Mouse (Mus musculus): Measurements from ENCODE around the gene Klrb1b. TPM values are rescaled to one million over a fixed set of nuclear protein-coding genes. Genes with fewer than 3 reads are reported as not detected.

Gene Klrb1b
- polyA plus RNA-seq (2015; fragmentation: Nextera tagmentation; extraction: Ambion mirVana): 0.49 TPM in 1 of 2 replicates, not detected in the other

GRCm38 (mm10) chr6:128826132-128826531, at the start of gene Klrb1b, which contains the start of gene Gm44511:
Gene Klrb1b, minus strand, starts transcription at chr6:128826331.
Gene Gm44511, minus strand, starts transcription at chr6:128826315.
- H3K4me1 ChIP-seq: no peaks in the 10 kb centered on the region
- no peak within 1 kb of the TSS for H3K9ac ChIP-seq (replicated peaks)
- WGBS: 94% methylated on average over 6 of the region's 6 CpGs
- no peaks in the 10 kb centered on the region for H3K36me3 ChIP-seq
- ATAC-seq (ENCODE audit: low FRiP score): no peak
- no peaks in the 10 kb centered on the region for H3K9me3 ChIP-seq (replicated peaks)
- H3K4me2 ChIP-seq: no peak within 1 kb of the TSS
- no peaks in the 10 kb centered on the region for H3K27me3 ChIP-seq (replicated peaks)
- H3K27ac ChIP-seq (replicated peaks): no peak within 1 kb of the TSS
- no peak within 1 kb of the TSS for H3K4me3 ChIP-seq (replicated peaks)

- no peaks in the 10 kb centered on the region for H3K9me3 ChIP-seq (replicated peaks)
- no peaks in the 10 kb centered on the region for H3K27me3 ChIP-seq (replicated peaks)
- H3K4me3 ChIP-seq (replicated peaks): no peak overlapping the region
- no peak overlapping the region for H3K27ac ChIP-seq (replicated peaks)
- H3K4me1 ChIP-seq: no peaks in the 10 kb centered on the region
- H3K4me2 ChIP-seq: no peak overlapping the region
- WGBS: 94% methylated on average over 1 of the region's 1 CpGs
- no peak for ATAC-seq (ENCODE audit: low FRiP score)
- no peak overlapping the region for H3K9ac ChIP-seq (replicated peaks)
- no peaks in the 10 kb centered on the region for H3K36me3 ChIP-seq
These were observed 45.9 kb upstream of the Klrb1b start for GRCm38 (mm10) chr6:128871910-128872610.

- WGBS: 12% methylated on average over 3 of the region's 3 CpGs
These were observed 42.7 kb upstream of the Klrb1b start for GRCm38 (mm10) chr6:128868861-128869260.

GRCm38 (mm10) chr6:128857976-128858375, 31.8 kb upstream of the Klrb1b start:
- Histone ChIP-seq H3K27ac (replicated peaks) (no peak overlapping the region), H3K9ac (replicated peaks) (no peak overlapping the region), H3K4me1 (0 out of 2 replicates have a peak, but pooled peaks cover 4% of the 10 kb centered on the region), H3K4me3 (replicated peaks) (no peak overlapping the region), H3K36me3 (no peaks in the 10 kb centered on the region), H3K4me2 (no peak overlapping the region), H3K27me3 (replicated peaks) (no peaks in the 10 kb centered on the region), H3K9me3 (replicated peaks) (no peaks in the 10 kb centered on the region)
- WGBS: 91% methylated on average over 2 of the region's 2 CpGs
- no peak for ATAC-seq (ENCODE audit: low FRiP score)

More at GRCm38 (mm10) chr6:128868861-128869260, 42.7 kb upstream of the Klrb1b start:
- H3K36me3 ChIP-seq: no peaks in the 10 kb centered on the region
- no peak overlapping the region for H3K4me3 ChIP-seq (replicated peaks)
- H3K9me3 ChIP-seq (replicated peaks): no peaks in the 10 kb centered on the region
- H3K4me1 ChIP-seq: no peaks in the 10 kb centered on the region
- no peak overlapping the region for H3K4me2 ChIP-seq
- H3K27ac ChIP-seq (replicated peaks): no peak overlapping the region
- H3K9ac ChIP-seq (replicated peaks): no peak overlapping the region
- H3K27me3 ChIP-seq (replicated peaks): no peaks in the 10 kb centered on the region
- no peak for ATAC-seq (ENCODE audit: low FRiP score)

- Histone ChIP-seq H3K4me2 (no peak overlapping the region), H3K9me3 (replicated peaks) (no peaks in the 10 kb centered on the region), H3K4me1 (0 out of 2 replicates have a peak, but pooled peaks cover 4% of the 10 kb centered on the region), H3K27me3 (replicated peaks) (no peaks in the 10 kb centered on the region), H3K36me3 (no peaks in the 10 kb centered on the region), H3K9ac (replicated peaks) (no peak overlapping the region), H3K27ac (replicated peaks) (no peak overlapping the region), H3K4me3 (replicated peaks) (no peak overlapping the region)
- no peak for ATAC-seq (ENCODE audit: low FRiP score)
- 54% methylated on average over 5 of the region's 5 CpGs for WGBS
These were observed 30.1 kb upstream of the Klrb1b start for GRCm38 (mm10) chr6:128856250-128856649.

GRCm38 (mm10) chr6:128855477-128855876, 29.3 kb upstream of the Klrb1b start:
- H3K27ac ChIP-seq (replicated peaks): no peak overlapping the region
- WGBS: 80% methylated on average over 1 of the region's 1 CpGs
- H3K9ac ChIP-seq (replicated peaks): no peak overlapping the region
- H3K4me3 ChIP-seq (replicated peaks): no peak overlapping the region
- no peaks in the 10 kb centered on the region for H3K27me3 ChIP-seq (replicated peaks)
- no peaks in the 10 kb centered on the region for H3K9me3 ChIP-seq (replicated peaks)
- H3K36me3 ChIP-seq: no peaks in the 10 kb centered on the region
- 0 out of 2 replicates have a peak, but pooled peaks cover 4% of the 10 kb centered on the region for H3K4me1 ChIP-seq
- no peak overlapping the region for H3K4me2 ChIP-seq
- no peak for ATAC-seq (ENCODE audit: low FRiP score)

- H3K27me3 ChIP-seq (replicated peaks): no peaks in the 10 kb centered on the region
- H3K9ac ChIP-seq (replicated peaks): no peak overlapping the region
- H3K27ac ChIP-seq (replicated peaks): no peak overlapping the region
- 94% methylated on average over 3 of the region's 3 CpGs for WGBS
- H3K4me3 ChIP-seq (replicated peaks): no peak overlapping the region
- no peak for ATAC-seq (ENCODE audit: low FRiP score)
- H3K4me1 ChIP-seq: 0 out of 2 replicates have a peak, but pooled peaks cover 4% of the 10 kb centered on the region
- no peak overlapping the region for H3K4me2 ChIP-seq
- no peaks in the 10 kb centered on the region for H3K36me3 ChIP-seq
- no peaks in the 10 kb centered on the region for H3K9me3 ChIP-seq (replicated peaks)
These were observed 28.8 kb upstream of the Klrb1b start for GRCm38 (mm10) chr6:128854895-128855294.

- no peak overlapping the region for H3K9ac ChIP-seq (replicated peaks)
- no peaks in the 10 kb centered on the region for H3K27me3 ChIP-seq (replicated peaks)
- H3K4me1 ChIP-seq: 0 out of 2 replicates have a peak, but pooled peaks cover 6% of the 10 kb centered on the region
- no peaks in the 10 kb centered on the region for H3K36me3 ChIP-seq
- WGBS: 54% methylated on average over 12 of the region's 12 CpGs
- ATAC-seq (ENCODE audit: low FRiP score): peak; percentile 58; the same call in 1 of the 2 replicates
- H3K4me2 ChIP-seq: peak overlapping the region; percentile 15; the same call in 1 of the 2 replicates
- H3K9me3 ChIP-seq (replicated peaks): no peaks in the 10 kb centered on the region
- H3K4me3 ChIP-seq (replicated peaks): no peak overlapping the region
- H3K27ac ChIP-seq (replicated peaks): no peak overlapping the region
These were observed 28.1 kb upstream of the Klrb1b start for GRCm38 (mm10) chr6:128854024-128854820.

- Histone ChIP-seq H3K36me3 (no peaks in the 10 kb centered on the region), H3K4me3 (replicated peaks) (no peak overlapping the region), H3K27me3 (replicated peaks) (no peaks in the 10 kb centered on the region), H3K9me3 (replicated peaks) (no peaks in the 10 kb centered on the region), H3K9ac (replicated peaks) (no peak overlapping the region), H3K27ac (replicated peaks) (no peak overlapping the region), H3K4me1 (0 out of 2 replicates have a peak, but pooled peaks cover 6% of the 10 kb centered on the region), H3K4me2 (no peak overlapping the region)
- 94% methylated on average over 3 of the region's 3 CpGs for WGBS
- no peak for ATAC-seq (ENCODE audit: low FRiP score)
These were observed 26.6 kb upstream of the Klrb1b start for GRCm38 (mm10) chr6:128852766-128853165.

- Histone ChIP-seq H3K4me3 (replicated peaks) (no peak overlapping the region), H3K9me3 (replicated peaks) (no peaks in the 10 kb centered on the region), H3K4me2 (no peak overlapping the region), H3K36me3 (no peaks in the 10 kb centered on the region), H3K27me3 (replicated peaks) (no peaks in the 10 kb centered on the region), H3K27ac (replicated peaks) (no peak overlapping the region), H3K9ac (replicated peaks) (no peak overlapping the region), H3K4me1 (0 out of 2 replicates have a peak, but pooled peaks cover 6% of the 10 kb centered on the region)
- WGBS: 87% methylated on average over 2 of the region's 2 CpGs
- no peak for ATAC-seq (ENCODE audit: low FRiP score)
These were observed 25.0 kb upstream of the Klrb1b start for GRCm38 (mm10) chr6:128851151-128851550.

GRCm38 (mm10) chr6:128850671-128851070, 24.5 kb upstream of the Klrb1b start:
- no peak overlapping the region for H3K9ac ChIP-seq (replicated peaks)
- H3K4me3 ChIP-seq (replicated peaks): no peak overlapping the region
- H3K27ac ChIP-seq (replicated peaks): no peak overlapping the region
- no peaks in the 10 kb centered on the region for H3K27me3 ChIP-seq (replicated peaks)
- H3K9me3 ChIP-seq (replicated peaks): no peaks in the 10 kb centered on the region
- ATAC-seq (ENCODE audit: low FRiP score): no peak
- no peaks in the 10 kb centered on the region for H3K36me3 ChIP-seq
- WGBS: 82% methylated on average over 2 of the region's 2 CpGs
- H3K4me2 ChIP-seq: no peak overlapping the region
- H3K4me1 ChIP-seq: 0 out of 2 replicates have a peak, but pooled peaks cover 6% of the 10 kb centered on the region

All from neural tube, embryonic 15.5 days (tissue).